Mouse (Mus musculus): ENCODE measurements around the gene Nrxn1. TPM values are rescaled to one million over a fixed set of nuclear protein-coding genes. Genes with fewer than 3 reads are reported as not detected.

Nrxn1 gene
- polyA plus RNA-seq, 1 experiment from 2014 or later, result 6.1 TPM

GRCm38 (mm10) chr17:90621828-90622227 lies 471.0 kb downstream of the Nrxn1 start:
- WGBS, result 87% methylated on average over 4 of the region's 4 CpGs
- Histone ChIP-seq H3K36me3 (ENCODE audit: control insufficient read depth, insufficient read depth, low read length) (no peaks in the 10 kb centered on the region), H3K27ac (ENCODE audit: low read length) (no peak overlapping the region), H3K4me3 (ENCODE audit: low read depth, low read length) (no peak overlapping the region), H3K9ac (replicated peaks; ENCODE audit: low read depth, low read length) (no peak overlapping the region), H3K9me3 (ENCODE audit: control insufficient read depth, low read depth, low read length) (no peaks in the 10 kb centered on the region), H3K27me3 (ENCODE audit: control insufficient read depth, insufficient read depth, low read length) (no peaks in the 10 kb centered on the region), H3K4me1 (ENCODE audit: control insufficient read depth, insufficient read depth, low read length) (no peaks in the 10 kb centered on the region), H3K4me2 (replicated peaks; ENCODE audit: low read depth, low read length) (no peak overlapping the region)
- ATAC-seq (ENCODE audit: insufficient number of reproducible peaks, insufficient read depth, low FRiP score, low read depth), result no peak

- H3K9ac ChIP-seq (replicated peaks; ENCODE audit: low read depth, low read length), result no peak overlapping the region
- H3K27ac ChIP-seq (ENCODE audit: low read length), result no peak overlapping the region
- WGBS, result 58% methylated on average over 3 of the region's 3 CpGs
- H3K4me3 ChIP-seq (ENCODE audit: low read depth, low read length), result no peak overlapping the region
- no peak overlapping the region for H3K4me2 ChIP-seq (replicated peaks; ENCODE audit: low read depth, low read length)
- no peaks in the 10 kb centered on the region for H3K27me3 ChIP-seq (ENCODE audit: control insufficient read depth, insufficient read depth, low read length)
- H3K36me3 ChIP-seq (ENCODE audit: control insufficient read depth, insufficient read depth, low read length), result no peaks in the 10 kb centered on the region
- H3K9me3 ChIP-seq (ENCODE audit: control insufficient read depth, low read depth, low read length), result no peaks in the 10 kb centered on the region
- ATAC-seq (ENCODE audit: insufficient number of reproducible peaks, insufficient read depth, low FRiP score, low read depth), result no peak
- H3K4me1 ChIP-seq (ENCODE audit: control insufficient read depth, insufficient read depth, low read length), result no peaks in the 10 kb centered on the region
These were observed 477.9 kb downstream of the Nrxn1 start for GRCm38 (mm10) chr17:90615019-90615418.

- Histone ChIP-seq H3K36me3 (ENCODE audit: control insufficient read depth, insufficient read depth, low read length) (no peaks in the 10 kb centered on the region), H3K27me3 (ENCODE audit: control insufficient read depth, insufficient read depth, low read length) (no peaks in the 10 kb centered on the region), H3K4me2 (replicated peaks; ENCODE audit: low read depth, low read length) (no peak overlapping the region), H3K4me3 (ENCODE audit: low read depth, low read length) (no peak overlapping the region), H3K27ac (ENCODE audit: low read length) (no peak overlapping the region), H3K9ac (replicated peaks; ENCODE audit: low read depth, low read length) (no peak overlapping the region), H3K9me3 (ENCODE audit: control insufficient read depth, low read depth, low read length) (no peaks in the 10 kb centered on the region), H3K4me1 (ENCODE audit: control insufficient read depth, insufficient read depth, low read length) (no peaks in the 10 kb centered on the region)
- ATAC-seq (ENCODE audit: insufficient number of reproducible peaks, insufficient read depth, low FRiP score, low read depth), result no peak
These were observed 485.5 kb downstream of the Nrxn1 start for GRCm38 (mm10) chr17:90607427-90607806.

DNA sequence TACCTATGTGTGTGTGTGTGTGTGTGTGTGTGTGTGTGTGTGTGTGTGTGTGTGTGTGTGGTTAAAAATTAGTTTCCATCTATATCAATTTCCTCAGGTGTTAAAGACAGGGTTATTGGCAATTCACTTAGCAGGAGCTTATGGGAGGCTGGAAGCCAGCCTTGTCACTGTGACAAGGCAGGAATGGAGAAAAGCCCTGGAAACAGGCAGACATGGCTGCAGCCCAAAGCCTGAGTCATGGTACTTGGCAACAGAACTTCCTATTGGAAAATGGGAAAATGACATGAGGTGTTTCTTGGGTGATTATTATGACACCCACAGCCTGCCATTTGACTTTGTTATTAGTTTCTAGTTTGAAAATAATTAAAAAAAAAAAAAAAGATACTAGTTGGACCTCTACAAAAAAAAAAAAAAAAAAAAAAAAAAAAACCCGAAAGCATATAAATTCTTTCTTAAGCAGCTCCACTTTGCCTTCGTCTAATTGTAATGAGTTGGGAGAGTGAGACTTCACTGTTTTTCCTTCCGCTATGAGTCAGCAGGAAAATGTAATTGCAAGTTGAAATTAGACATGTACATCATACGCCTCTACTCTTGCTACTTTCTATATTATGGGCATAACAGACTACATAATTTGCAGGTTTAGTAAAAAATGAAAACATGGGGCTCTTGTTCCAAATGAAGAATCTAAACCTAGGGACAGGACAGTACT lies 486.0 kb downstream of the Nrxn1 start:
- no peak for ATAC-seq (ENCODE audit: insufficient number of reproducible peaks, insufficient read depth, low FRiP score, low read depth)
- WGBS, result 89% methylated on average over 4 of the region's 4 CpGs
- Histone ChIP-seq H3K4me1 (ENCODE audit: control insufficient read depth, insufficient read depth, low read length) (no peaks in the 10 kb centered on the region), H3K4me3 (ENCODE audit: low read depth, low read length) (no peak overlapping the region), H3K9ac (replicated peaks; ENCODE audit: low read depth, low read length) (no peak overlapping the region), H3K9me3 (ENCODE audit: control insufficient read depth, low read depth, low read length) (no peaks in the 10 kb centered on the region), H3K27ac (ENCODE audit: low read length) (no peak overlapping the region), H3K4me2 (replicated peaks; ENCODE audit: low read depth, low read length) (no peak overlapping the region), H3K36me3 (ENCODE audit: control insufficient read depth, insufficient read depth, low read length) (no peaks in the 10 kb centered on the region), H3K27me3 (ENCODE audit: control insufficient read depth, insufficient read depth, low read length) (no peaks in the 10 kb centered on the region)

DNA sequence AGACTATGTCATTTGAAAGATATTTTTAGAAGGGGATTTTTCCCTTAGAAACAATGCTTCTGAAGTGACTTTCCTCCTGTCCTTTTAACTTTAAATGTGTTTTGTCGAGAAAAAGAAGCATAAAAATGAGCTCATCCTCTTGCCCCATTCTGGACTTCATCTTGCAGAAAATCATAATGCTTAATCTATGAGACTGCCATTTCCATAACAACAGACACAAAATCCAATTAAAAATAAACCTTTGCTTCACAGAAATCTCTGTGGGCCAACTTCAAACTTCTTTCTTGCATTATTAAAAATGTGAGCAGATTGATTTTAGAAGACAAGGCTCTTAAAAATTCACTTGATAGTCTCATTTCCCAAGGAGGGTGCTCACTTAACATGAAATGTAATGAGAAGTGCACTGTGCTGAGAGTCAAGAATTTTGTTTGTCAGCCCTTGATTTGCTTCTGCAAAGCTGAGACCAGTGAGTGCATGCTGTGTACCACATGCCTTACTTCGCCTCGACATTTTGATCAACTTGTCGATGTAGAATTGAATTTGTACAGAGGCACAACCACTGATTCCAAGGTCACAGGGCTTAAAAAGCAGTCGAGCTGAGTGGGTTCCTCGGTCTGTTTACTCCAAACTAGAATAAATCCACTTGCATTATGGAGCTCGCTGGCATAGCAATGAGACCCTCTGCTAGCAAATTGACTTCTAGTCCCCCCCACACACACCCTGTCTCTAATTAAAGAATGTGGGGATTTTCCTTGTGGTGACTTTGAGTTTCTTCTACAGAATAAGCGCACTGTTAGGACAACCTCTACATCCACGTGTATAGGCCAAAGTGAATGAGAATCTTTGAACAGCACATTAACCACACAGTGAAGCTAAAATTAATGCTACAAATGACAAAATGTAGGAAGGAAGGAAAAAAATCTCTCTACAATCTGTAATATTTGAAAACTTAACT lies 493.0 kb downstream of the Nrxn1 start:
- ATAC-seq (ENCODE audit: insufficient number of reproducible peaks, insufficient read depth, low FRiP score, low read depth), result no peak
- WGBS, result 73% methylated on average over 9 of the region's 9 CpGs
- no peak overlapping the region for H3K4me2 ChIP-seq (replicated peaks; ENCODE audit: low read depth, low read length)

GRCm38 (mm10) chr17:90594798-90595533 lies 497.9 kb downstream of the Nrxn1 start:
- Histone ChIP-seq H3K9ac (replicated peaks; ENCODE audit: low read depth, low read length) (no peak overlapping the region), H3K4me3 (ENCODE audit: low read depth, low read length) (no peak overlapping the region), H3K36me3 (ENCODE audit: control insufficient read depth, insufficient read depth, low read length) (no peaks in the 10 kb centered on the region), H3K4me1 (ENCODE audit: control insufficient read depth, insufficient read depth, low read length) (no peaks in the 10 kb centered on the region), H3K4me2 (replicated peaks; ENCODE audit: low read depth, low read length) (no peak overlapping the region), H3K27me3 (ENCODE audit: control insufficient read depth, insufficient read depth, low read length) (no peaks in the 10 kb centered on the region), H3K9me3 (ENCODE audit: control insufficient read depth, low read depth, low read length) (no peaks in the 10 kb centered on the region; the same call in 1 of the 2 replicates), H3K27ac (ENCODE audit: low read length) (no peak overlapping the region)
- ATAC-seq (ENCODE audit: insufficient number of reproducible peaks, insufficient read depth, low FRiP score, low read depth), result no peak
- WGBS, result 60% methylated on average over 9 of the region's 9 CpGs

More for the DNA sequence above, 493.0 kb downstream of the Nrxn1 start:
- H3K27me3 ChIP-seq (ENCODE audit: control insufficient read depth, insufficient read depth, low read length), result no peaks in the 10 kb centered on the region
- no peaks in the 10 kb centered on the region; the same call in 1 of the 2 replicates for H3K9me3 ChIP-seq (ENCODE audit: control insufficient read depth, low read depth, low read length)
- H3K4me1 ChIP-seq (ENCODE audit: control insufficient read depth, insufficient read depth, low read length), result no peaks in the 10 kb centered on the region
- H3K4me3 ChIP-seq (ENCODE audit: low read depth, low read length), result no peak overlapping the region
- no peak overlapping the region for H3K9ac ChIP-seq (replicated peaks; ENCODE audit: low read depth, low read length)
- H3K27ac ChIP-seq (ENCODE audit: low read length), result no peak overlapping the region
- no peaks in the 10 kb centered on the region for H3K36me3 ChIP-seq (ENCODE audit: control insufficient read depth, insufficient read depth, low read length)

DNA sequence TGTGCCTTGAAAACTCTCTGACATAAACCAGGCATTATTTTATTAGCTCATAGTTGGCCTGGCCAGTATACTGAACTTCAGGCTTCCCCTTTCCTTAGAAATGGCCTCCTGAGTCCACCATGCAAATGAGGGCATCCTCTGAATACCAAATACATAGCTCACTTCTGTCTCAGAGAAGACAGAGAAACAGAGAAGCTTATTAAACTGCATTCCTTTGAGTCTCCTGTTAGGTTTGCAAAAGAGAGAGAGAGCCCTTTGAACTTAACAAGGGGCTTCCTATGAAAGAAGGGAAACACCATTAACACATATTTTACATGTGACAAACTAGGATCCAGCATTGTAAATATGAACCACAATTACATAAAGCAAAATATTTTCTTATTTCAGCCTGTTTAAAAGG lies 506.0 kb downstream of the Nrxn1 start:
- Histone ChIP-seq H3K4me1 (ENCODE audit: control insufficient read depth, insufficient read depth, low read length) (0 out of 2 replicates have a peak, but pooled peaks cover 2% of the 10 kb centered on the region), H3K27me3 (ENCODE audit: control insufficient read depth, insufficient read depth, low read length) (no peaks in the 10 kb centered on the region), H3K9ac (replicated peaks; ENCODE audit: low read depth, low read length) (no peak overlapping the region), H3K4me2 (replicated peaks; ENCODE audit: low read depth, low read length) (no peak overlapping the region), H3K9me3 (ENCODE audit: control insufficient read depth, low read depth, low read length) (no peaks in the 10 kb centered on the region), H3K4me3 (ENCODE audit: low read depth, low read length) (no peak overlapping the region), H3K27ac (ENCODE audit: low read length) (no peak overlapping the region), H3K36me3 (ENCODE audit: control insufficient read depth, insufficient read depth, low read length) (no peaks in the 10 kb centered on the region)
- no peak for ATAC-seq (ENCODE audit: insufficient number of reproducible peaks, insufficient read depth, low FRiP score, low read depth)

DNA sequence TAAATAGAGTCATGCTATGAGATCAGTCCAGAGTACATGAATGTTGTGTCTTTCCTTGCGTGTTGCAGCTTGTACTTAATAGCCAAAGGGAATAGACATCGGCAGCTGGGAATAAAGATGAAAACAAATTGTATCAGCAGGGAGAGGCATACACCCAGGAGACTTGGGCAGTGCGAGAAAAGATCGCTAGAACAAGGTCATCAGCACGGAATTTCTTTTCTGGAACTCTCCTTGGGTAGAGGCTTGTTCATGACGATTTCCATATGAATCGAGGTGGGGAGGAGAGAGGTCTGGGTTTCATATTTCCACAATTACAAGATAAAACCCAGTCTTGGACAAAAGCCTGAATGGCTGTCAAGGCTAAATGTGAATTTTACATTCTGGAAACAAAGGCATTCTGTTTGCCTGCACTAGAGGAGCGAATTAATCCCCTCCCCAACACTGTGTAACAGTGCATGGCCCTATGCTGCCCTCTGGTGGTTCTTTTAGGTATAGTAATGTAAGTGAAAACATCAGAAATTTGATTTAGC lies 508.1 kb downstream of the Nrxn1 start:
- Histone ChIP-seq H3K36me3 (ENCODE audit: control insufficient read depth, insufficient read depth, low read length) (no peaks in the 10 kb centered on the region), H3K4me2 (replicated peaks; ENCODE audit: low read depth, low read length) (no peak overlapping the region; the same call in 1 of the 2 replicates), H3K9me3 (ENCODE audit: control insufficient read depth, low read depth, low read length) (no peaks in the 10 kb centered on the region), H3K4me1 (ENCODE audit: control insufficient read depth, insufficient read depth, low read length) (0 out of 2 replicates have a peak, but pooled peaks cover 2% of the 10 kb centered on the region), H3K27me3 (ENCODE audit: control insufficient read depth, insufficient read depth, low read length) (no peaks in the 10 kb centered on the region), H3K27ac (ENCODE audit: low read length) (no peak overlapping the region), H3K4me3 (ENCODE audit: low read depth, low read length) (no peak overlapping the region), H3K9ac (replicated peaks; ENCODE audit: low read depth, low read length) (no peak overlapping the region)
- WGBS, result 32% methylated on average over 8 of the region's 8 CpGs
- peak; percentile 76; the same call in 1 of the 2 replicates for ATAC-seq (ENCODE audit: insufficient number of reproducible peaks, insufficient read depth, low FRiP score, low read depth)

All from stomach, embryonic 14.5 days (tissue).